Mouse (Mus musculus): Measurements from ENCODE around the gene Mob4.

The Mob4 gene

DNA sequence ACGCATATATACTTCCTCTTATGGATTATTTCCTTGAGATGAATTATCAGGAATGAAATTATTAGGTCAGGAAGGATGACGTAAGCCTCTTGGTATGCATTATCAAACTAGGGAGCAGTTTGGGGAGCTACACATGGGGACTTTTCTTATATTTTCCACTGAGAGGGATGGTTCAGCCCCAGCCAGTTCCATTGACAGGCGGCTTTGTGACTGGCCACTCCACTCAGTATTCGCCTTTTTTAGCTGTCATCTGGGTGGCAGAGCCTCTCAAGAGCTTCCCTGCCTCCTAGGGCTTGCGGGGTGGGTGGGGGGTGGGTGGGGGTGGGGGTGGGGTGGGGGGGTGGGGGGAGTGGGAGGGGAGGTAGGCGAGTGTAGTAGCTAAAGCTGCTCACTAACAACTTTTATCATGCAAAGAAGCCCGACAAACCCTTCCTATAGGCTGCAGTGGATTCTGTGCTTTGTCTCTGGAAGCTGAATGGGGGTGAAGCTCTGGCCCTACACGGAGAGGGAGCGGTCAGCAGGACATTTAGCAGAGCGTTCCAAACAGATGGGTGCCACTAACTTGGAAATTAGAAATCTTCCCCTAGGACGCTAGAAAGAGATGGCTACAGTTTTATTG is 55.7 kb downstream of the Mob4 start:
- DNase-seq, result no peak

DNA sequence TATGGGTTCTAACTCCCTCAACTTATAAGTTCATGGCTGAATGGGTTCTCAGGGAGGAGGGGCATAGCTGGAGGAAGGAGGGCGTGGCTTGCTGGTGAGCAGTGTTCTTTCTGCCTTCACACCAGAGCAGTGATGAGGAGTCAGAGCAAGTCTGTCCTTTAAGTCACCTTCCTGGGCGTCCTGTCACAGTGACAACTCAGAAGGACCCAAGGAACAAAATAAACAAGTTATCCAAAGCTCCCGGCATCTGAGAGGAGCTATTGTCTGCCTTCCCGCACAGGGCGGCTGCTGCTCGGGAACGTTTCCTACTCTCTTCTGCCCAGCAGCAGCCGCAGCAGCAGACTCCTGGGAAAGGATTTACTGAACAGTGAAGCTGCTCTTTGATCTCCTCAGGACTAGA is 61.0 kb downstream of the Mob4 start:
- DNase-seq, result no peak

DNA sequence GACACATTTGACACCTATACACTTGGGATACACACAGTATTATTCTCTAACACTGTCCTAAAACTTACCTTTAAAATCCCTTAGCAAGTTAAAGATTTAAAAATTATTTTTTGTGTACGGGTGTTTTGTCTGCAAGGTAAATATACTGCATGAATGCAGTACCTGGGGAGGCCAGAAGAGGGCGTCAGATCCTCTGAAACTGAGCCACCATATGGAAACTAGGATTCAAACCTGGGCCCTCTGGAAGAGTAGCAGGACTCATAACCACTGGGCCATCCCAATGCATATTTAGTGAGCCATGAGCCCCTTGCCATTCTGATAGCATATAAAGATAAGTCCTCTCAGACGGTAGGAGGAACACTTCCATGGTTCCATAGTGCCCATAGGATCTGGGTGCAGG is 61.8 kb downstream of the Mob4 start:
- DNase-seq, result peak; percentile 43 to 51

DNA sequence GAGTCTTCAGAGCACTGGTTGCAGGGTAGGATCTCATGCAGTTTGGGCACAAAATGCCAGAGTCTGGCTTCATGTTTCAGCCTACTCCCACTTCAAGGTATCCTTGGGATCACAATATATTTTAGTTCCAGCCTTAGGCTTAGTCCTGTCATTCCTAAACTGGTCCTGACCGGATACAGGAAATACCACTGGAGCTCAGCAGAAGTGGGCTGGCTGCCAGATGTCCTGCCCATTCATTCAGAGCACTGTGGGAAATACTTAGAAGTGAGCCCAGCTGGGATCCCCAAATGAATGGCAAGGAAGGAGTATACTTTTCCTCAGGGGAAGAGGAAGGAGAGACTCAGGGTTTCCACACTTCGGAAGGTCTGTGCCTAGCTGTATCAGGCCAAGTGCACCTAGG is 62.3 kb downstream of the Mob4 start:
- DNase-seq, result peak; percentile 45 to 57

DNA sequence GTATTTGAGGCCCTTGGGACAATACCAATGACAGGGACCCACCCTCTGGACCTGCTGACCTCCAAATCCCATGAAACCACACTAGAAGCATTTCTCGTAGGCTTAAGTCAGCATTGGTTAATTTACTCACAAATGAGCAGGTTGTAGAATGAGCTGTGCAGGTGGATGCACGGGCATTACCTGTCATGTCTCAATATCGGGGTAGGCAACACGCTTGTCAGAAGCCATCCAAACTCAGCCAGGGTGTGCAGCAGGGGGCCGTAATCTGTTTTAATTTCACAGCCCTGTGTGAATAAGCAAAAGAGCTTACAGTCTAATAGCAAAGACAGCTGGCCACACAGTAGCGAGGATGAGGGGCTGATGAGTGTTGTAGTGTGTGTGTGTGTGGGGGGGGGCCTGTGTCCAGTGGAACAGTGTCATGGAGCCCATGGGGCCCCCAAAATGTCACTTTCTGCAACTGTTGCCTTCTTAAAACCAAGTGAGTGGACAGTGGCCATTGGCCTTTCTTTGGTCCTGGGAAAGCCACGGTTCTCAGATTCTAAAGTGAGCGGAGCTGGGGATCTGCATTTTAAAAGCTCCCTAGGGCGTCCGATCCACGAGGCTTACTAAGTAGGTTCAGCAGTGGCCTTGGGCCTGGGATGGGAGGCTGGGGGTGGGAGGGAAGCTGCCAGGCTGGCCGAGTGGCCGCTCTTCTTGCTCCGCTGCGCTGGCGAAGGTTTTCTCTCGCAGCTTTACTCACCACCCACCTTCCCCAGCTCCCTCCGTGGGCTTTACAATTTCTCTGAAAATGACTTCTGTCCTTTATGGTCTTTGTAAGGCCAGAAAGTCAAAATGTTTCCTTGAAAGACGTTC is 63.3 kb downstream of the Mob4 start:
- DNase-seq, result peak in 1 of 2 experiments; percentile 47

DNA sequence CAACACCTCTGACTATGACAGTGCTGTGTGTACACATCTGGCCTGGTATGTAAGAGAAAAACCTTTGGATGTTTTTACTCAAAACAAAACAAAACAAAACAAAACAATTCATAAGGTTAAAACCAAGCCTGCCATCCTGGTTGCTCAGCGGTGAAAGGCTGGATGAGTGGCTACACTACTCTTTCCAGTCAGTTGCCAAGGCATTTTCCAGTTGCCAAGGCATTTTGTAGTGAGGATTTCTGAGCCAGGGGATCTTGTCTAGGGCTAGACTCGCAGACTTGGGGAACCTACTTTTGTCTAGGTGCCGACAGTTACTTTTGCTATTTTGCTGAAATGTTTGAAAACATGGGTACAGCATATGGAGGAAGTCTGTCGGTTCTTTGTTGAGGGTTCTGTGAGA is 64.0 kb downstream of the Mob4 start:
- DNase-seq, result no peak

DNA sequence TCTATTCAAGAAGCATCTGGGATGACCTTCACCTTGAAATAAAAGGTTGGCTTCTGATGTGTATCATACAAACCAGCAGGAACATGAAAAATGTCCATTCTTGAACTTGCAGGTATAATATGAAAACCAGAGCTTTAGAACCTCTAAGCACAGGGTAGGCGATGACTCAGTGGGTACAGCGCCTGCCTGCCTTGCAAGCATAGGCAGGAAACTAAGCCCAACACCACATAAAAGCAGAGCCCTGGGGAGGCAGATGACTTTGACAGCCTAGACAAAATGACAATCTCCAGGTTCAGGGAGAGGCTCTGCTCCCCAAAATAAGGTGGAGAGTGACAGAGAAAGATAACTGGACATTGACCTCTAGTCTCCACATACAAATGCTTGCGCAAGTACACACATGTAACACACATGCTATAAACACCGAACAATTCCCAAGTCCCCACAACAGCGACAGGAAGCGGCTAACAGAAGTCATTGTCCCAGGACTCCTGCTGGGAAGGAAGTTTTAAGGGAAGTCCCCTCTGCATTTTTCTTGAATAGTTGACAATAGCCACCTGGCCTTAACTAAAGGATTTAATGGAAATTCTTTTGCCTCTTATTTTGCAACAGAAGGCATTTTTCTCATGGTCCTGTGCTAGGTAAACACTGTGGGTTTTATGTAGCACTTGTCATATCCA is 65.4 kb downstream of the Mob4 start:
- no peak for DNase-seq

DNA sequence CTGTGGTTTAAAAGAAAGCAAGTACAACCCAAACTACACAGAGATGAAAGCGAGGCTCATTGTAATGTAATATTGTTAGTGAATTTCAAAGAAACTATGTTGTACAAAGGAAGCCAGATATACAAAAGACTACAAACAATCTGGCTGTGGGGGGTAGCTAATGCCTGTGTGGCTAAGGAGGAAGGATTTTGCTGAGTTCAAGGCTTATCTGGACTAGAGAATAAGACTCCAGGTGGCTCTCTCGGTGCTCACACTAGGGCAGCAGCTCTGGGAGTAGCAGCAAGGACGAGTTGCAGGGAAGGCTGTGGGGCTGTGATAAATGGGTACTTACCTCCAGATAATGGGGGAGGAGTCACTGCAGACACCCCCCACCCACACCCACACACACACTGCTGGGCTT is 67.7 kb downstream of the Mob4 start:
- DNase-seq, result no peak

DNA sequence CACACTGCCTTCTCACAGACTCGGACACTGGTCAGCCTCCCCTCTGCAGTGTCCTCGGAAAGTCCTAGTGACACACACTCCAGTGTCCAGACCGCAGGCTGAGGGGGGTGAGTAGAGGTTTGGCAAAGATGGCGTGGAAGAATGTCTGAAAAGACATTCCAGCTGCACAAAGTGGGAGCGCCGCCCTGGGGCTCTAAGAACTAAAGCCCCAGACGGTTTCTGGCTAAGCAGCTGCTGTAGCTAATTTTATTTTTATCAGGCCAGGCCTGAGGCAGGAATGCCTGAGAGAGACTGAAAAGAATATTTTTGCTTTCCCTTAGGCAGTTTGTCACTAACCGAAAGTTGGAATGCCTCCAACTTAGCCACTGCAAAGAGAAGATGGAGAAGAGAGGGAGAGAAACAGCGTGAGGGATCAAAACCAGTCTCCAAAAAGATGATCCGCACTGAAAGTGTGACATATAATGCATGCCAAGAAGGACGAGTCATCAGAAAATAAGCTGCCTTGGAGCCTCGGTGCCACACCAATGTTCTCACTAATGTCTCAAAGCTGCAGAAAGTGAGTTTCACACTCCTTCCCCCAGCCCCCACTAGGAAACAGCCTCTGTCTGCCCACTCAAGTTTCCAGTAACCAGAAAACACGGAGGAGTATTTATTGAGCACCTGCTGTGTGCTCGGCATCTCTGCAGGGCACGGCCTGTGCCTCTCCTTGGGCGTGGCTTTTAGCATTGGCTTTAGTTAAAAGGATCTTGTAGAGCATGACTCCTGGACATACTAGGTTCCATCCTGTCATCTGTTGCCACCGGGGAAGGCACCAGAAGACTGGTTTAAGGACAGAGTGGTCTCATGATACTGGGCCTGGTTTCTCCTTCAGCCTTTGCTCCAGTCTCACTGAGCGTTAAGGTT is 71.1 kb downstream of the Mob4 start:
- peak; percentile 41 to 43 for DNase-seq
